Mouse (Mus musculus): ENCODE results near the gene Olfr1357.
A peak's percentile ranks its signal among the peaks of the same experiment; 100 is the strongest.

Olfr1357 gene

GRCm38 (mm10) chr10:78583347-78583746 is 34.5 kb downstream of the Olfr1357 start:
- peak in 1 of 2 experiments; percentile 19 for DNase-seq (ENCODE audit: inconsistent age in 2 of 2, low spot score in 1 of 2)

GRCm38 (mm10) chr10:78581121-78581520 is 36.8 kb downstream of the Olfr1357 start:
- no peak for DNase-seq (ENCODE audit: inconsistent age in 2 of 2, low spot score in 1 of 2)

- DNase-seq (ENCODE audit: inconsistent age in 2 of 2, low spot score in 1 of 2), result no peak
Observed at GRCm38 (mm10) chr10:78578204-78578603, 39.7 kb downstream of the Olfr1357 start.

DNA sequence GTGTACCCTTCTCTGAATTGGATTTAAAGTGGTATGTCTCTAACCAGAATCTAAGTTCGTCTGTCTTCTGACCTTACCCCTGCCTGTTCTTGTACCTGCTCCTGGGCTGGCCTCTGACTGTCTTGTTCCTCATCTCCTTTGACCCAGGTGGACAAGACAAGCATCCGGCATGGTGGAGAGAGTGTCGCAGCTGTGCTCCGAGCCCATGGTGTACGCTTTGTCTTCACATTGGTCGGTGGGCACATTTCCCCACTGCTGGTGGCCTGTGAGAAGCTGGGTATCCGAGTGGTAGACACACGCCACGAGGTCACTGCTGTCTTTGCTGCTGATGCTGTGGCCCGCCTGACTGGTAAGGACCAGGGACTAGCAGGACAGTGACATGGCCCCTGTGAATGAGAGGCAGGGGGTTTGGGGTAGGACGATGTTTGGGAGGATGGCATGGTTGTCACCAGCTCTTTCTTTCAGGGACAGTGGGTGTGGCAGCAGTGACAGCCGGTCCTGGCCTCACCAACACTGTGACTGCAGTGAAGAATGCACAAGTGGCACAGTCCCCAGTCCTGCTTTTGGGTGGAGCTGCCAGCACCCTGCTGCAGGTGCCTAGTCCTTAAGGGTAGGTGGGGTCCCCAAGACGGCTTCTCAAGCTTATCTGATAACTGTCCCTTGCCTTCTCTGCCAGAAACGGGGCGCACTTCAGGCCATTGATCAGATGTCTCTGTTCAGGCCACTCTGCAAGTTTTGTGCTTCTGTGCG is 41.3 kb downstream of the Olfr1357 start:
- DNase-seq (ENCODE audit: inconsistent age in 2 of 2, low spot score in 1 of 2), result peak in 1 of 2 experiments; percentile 29

GRCm38 (mm10) chr10:78575690-78576089 is 42.2 kb downstream of the Olfr1357 start:
- DNase-seq (ENCODE audit: inconsistent age in 2 of 2, low spot score in 1 of 2), result peak; percentile 48 to 72

GRCm38 (mm10) chr10:78575105-78575632 is 42.7 kb downstream of the Olfr1357 start:
- no peak for DNase-seq (ENCODE audit: inconsistent age in 2 of 2, low spot score in 1 of 2)

DNA sequence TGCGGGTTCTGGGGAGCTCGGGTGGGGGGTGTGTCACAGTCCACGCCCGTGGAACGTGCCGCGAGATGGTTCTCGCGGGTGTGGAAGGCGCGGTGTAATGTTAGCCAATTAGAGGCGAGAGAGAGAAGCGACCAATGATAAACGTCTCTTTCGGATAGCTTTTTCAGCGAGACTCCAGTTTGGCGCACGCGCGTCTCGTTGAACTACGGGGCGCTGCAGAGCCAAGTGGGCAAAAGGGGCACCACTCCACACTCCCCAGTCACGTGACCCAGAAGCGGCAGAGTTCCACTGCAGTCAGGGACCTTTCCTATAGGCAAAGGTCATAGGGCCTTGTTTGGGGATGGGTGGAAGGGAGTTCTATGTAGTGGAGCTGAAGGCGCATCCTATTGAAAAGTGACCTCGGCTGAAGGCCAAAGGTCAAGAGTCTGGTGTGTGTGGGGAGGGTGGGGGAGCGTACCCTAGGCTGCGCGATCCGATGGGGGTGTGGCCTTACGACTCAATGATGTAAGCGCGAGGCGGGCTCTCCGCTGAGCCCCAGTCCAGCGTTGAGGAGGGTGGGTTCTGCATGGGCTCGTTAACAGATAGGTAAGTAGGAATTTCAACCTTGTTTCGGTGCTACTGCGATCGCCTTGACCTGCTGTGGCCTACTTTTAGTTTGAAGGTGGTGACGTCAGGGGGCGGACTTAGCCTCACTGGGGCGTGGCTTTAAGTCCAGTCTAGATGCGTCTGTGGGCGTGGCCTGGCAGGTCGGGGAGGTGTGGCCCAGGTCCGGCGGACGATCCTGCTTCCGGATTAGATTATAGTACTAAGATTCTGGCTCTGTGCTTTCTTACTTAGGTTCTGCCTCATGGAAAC is 43.4 kb downstream of the Olfr1357 start, which contains the start of gene Ilvbl:
TSS of gene Ilvbl (plus strand) at position 97 of the 855 bp plus-strand sequence.
- peak; percentile 96 to 99 for DNase-seq (ENCODE audit: inconsistent age in 2 of 2, low spot score in 1 of 2)

GRCm38 (mm10) chr10:78573226-78573625 is 44.6 kb downstream of the Olfr1357 start:
- no peak for DNase-seq (ENCODE audit: inconsistent age in 2 of 2, low spot score in 1 of 2)

- DNase-seq (ENCODE audit: inconsistent age in 2 of 2, low spot score in 1 of 2), result no peak
Observed at GRCm38 (mm10) chr10:78570897-78571296, 47.0 kb downstream of the Olfr1357 start.

DNA sequence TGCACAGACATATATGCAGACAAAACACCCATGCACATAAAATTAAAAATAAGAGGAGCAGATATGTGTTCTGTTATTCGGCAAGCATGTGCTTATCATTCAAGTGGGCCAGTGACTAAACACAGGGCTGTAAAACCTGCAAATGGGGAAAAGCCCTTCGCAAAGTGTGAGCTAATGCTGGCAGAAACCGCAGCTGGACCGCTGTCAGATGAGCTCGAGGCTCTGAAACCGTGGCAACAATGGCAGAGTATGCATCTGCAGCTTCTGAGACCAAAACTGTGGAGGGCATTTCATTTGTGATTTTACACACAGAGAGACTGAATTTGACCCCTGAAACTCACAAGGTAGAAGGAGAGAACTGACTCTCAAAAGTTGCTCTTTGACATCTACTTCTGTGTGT is 47.5 kb downstream of the Olfr1357 start:
- no peak for DNase-seq (ENCODE audit: inconsistent age in 2 of 2, low spot score in 1 of 2)

- DNase-seq (ENCODE audit: inconsistent age in 2 of 2, low spot score in 1 of 2), result no peak
Observed at GRCm38 (mm10) chr10:78569686-78570085, 48.2 kb downstream of the Olfr1357 start.

- no peak for DNase-seq (ENCODE audit: inconsistent age in 2 of 2, low spot score in 1 of 2)
Observed at GRCm38 (mm10) chr10:78569191-78569590, 48.7 kb downstream of the Olfr1357 start.

DNA sequence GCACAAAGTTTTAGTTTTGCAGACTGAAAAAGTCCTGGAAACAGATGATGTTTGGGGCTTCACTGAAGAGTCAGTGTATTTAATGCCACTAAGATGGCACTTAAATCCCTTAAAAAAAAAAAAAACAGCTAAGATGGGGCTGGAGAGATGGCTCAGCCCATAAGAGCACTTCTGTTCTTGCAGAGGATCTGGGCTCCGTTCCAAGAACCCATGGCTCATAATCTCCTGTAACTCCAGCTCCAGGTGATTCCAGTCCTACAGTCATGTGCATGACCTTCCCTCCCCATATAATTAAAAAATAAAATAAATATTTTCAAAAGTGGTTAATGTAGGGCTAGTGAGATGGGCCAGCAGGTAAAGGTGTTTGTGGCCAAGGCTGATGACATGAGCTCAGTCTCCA is 52.8 kb downstream of the Olfr1357 start:
- no peak for DNase-seq (ENCODE audit: inconsistent age in 2 of 2, low spot score in 1 of 2)
